Mouse (Mus musculus) right cerebral cortex, postnatal 10 days (tissue): ENCODE measurements around the gene Gm45753.

Experiments
- DNase-seq, 2 experiments: peaks; one replicate each; pipeline ENCODE4 v3.0.0; 2021; ENCODE audit warnings: low spot score in 2 of 2

Gene Gm45753

GRCm38 (mm10) chr8:45274317-45274716 lies 33.9 kb downstream of the Gm45753 start:
- no peak for DNase-seq

- DNase-seq: no peak
Measured at GRCm38 (mm10) chr8:45269056-45269455, 39.2 kb downstream of the Gm45753 start.

GRCm38 (mm10) chr8:45268485-45268884 lies 39.8 kb downstream of the Gm45753 start:
- no peak for DNase-seq

- DNase-seq: peak in 1 of 2 experiments; percentile 31
Measured at GRCm38 (mm10) chr8:45267611-45268391, 40.5 kb downstream of the Gm45753 start.

- DNase-seq: no peak
Measured at GRCm38 (mm10) chr8:45266993-45267392, 41.3 kb downstream of the Gm45753 start.

- no peak for DNase-seq
Measured at GRCm38 (mm10) chr8:45264918-45265317, 43.3 kb downstream of the Gm45753 start.

GRCm38 (mm10) chr8:45262851-45263250 lies 45.4 kb downstream of the Gm45753 start:
- no peak for DNase-seq

- no peak for DNase-seq
Measured at GRCm38 (mm10) chr8:45261920-45262319, 46.3 kb downstream of the Gm45753 start, which contains the start of gene F11. F11 (minus strand) TSS chr8:45262031.

- no peak for DNase-seq
Measured at GRCm38 (mm10) chr8:45258421-45258820, 49.8 kb downstream of the Gm45753 start.

- DNase-seq: no peak
Measured at GRCm38 (mm10) chr8:45255040-45255439, 53.2 kb downstream of the Gm45753 start.

GRCm38 (mm10) chr8:45254194-45254842 lies 53.9 kb downstream of the Gm45753 start:
- no peak for DNase-seq

- DNase-seq: no peak
Measured at GRCm38 (mm10) chr8:45253586-45253985, 54.7 kb downstream of the Gm45753 start.

- DNase-seq: no peak
Measured at GRCm38 (mm10) chr8:45253111-45253510, 55.2 kb downstream of the Gm45753 start.

- DNase-seq: no peak
Measured at GRCm38 (mm10) chr8:45246307-45246706, 62.0 kb downstream of the Gm45753 start.

- DNase-seq: no peak
Measured at GRCm38 (mm10) chr8:45239363-45239762, 68.9 kb downstream of the Gm45753 start.

- peak; percentile 36 to 44 for DNase-seq
Measured at GRCm38 (mm10) chr8:45238282-45238681, 70.0 kb downstream of the Gm45753 start.

GRCm38 (mm10) chr8:45236164-45236912 lies 71.9 kb downstream of the Gm45753 start:
- DNase-seq: peak; percentile 59 to 79

GRCm38 (mm10) chr8:45235228-45235627 lies 73.0 kb downstream of the Gm45753 start:
- no peak for DNase-seq

- DNase-seq: no peak
Measured at GRCm38 (mm10) chr8:45233256-45233655, 75.0 kb downstream of the Gm45753 start.
